Mouse (Mus musculus) bone marrow, adult 2 months (tissue): ENCODE results near the gene Tcf3. TPM values are rescaled to one million over a fixed set of nuclear protein-coding genes. Genes with fewer than 3 reads are reported as not detected.

Experiments used
- H3K27ac ChIP-seq: fragments of 200-500 bp; 2 replicates; pipeline ENCODE4 v1.5.1; 2012; ENCODE audit warnings: low read depth, mild to moderate bottlenecking, control low read depth, inconsistent platforms, low read length; ENCODE audit not compliant: control insufficient read depth, poor library complexity, insufficient read depth
- H3K4me1 ChIP-seq: fragments of 200-500 bp; 2 replicates; pipeline ENCODE4 v1.6.1; 2011; ENCODE audit warnings: low read length; ENCODE audit not compliant: control insufficient read depth, insufficient read depth
- H3K4me3 ChIP-seq: fragments of 200-500 bp; replicated peaks from 2 replicates; pipeline ENCODE3; 2011; ENCODE audit warnings: mild to moderate bottlenecking, low read depth, low read length, control low read depth; ENCODE audit not compliant: control insufficient read depth
- CTCF ChIP-seq: fragments of 200-500 bp; IDR thresholded peaks from 2 replicates; pipeline ENCODE4 v1.5.1; 2011; ENCODE audit warnings: low read length, control low read depth; ENCODE audit not compliant: control insufficient read depth, insufficient read depth
- POLR2A ChIP-seq: fragments of 200-500 bp; IDR thresholded peaks from 2 replicates; pipeline ENCODE4 v1.6.1; 2011; ENCODE audit warnings: low read depth, mild to moderate bottlenecking, control low read depth, low read length, borderline replicate concordance; ENCODE audit not compliant: control insufficient read depth
- WGBS: fragments of 180-500 bp; shearing (Covaris S2); methylation state at CpG from one replicate; pipeline ENCODE4 v1.1.7; 2018; 5-methylcytosine and 5-hydroxymethylcytosine counted together
- polyA plus RNA-seq: library from polyadenylated mRNA; stranded (reverse); fragments of >200 nt; gene quantifications from 2 replicates; pipeline ENCODE4 v1.2.4, GENCODE M21; 2011; ENCODE audit warnings: low replicate concordance; ENCODE audit not compliant: missing spikeins, insufficient read depth, insufficient read length

Gene Tcf3
- 70.7 and 138 TPM in 2 replicates for polyA plus RNA-seq

DNA sequence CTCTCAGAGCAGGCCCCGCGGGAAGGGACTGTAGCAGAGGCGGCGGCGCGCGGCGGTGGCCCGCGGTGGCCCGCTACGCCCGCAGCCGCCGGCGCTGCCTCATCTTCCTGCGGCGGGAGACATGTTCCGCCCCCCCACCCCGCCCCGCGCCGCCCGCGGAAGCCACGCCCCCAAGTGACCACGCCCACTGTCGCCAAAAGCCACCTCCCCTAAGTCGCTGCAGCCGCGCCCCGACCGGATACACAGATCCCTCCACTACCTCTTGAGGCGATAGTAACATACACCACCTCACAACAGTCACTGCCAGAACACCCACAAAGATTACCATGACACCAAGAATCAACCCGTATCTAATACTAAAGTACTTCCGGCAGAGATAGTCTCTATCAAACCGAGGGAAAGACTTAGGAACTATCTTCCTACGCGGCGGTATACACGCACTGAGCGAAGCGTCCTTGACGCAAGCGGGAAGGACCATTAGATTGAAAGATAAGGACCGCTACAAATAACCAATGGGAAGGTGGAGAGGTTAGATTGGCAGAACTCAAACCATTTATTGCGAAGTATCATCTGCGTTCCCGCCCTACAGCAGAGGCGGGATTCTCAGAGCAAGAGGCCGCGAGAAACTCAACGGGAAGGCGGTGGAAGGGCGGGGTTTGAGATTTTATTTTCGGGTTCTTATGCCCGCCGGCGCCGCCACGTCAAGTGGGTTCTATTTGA, at the start of gene Tcf3:
Gene Tcf3 (minus strand): TSS at position 135 of the 720 bp plus-strand sequence.
- H3K27ac ChIP-seq, result peak within 1 kb of the TSS; percentile 82
- peak within 1 kb of the TSS; percentile 90 for H3K4me3 ChIP-seq
- WGBS, result under 1% methylated on average over 61 of the region's 61 CpGs
- TF ChIP-seq POLR2A (peak; percentile 78; the same call in 1 of the 2 replicates), CTCF (no peak)
- peaks cover 5% of the 10 kb centered on the region; the same call in 1 of the 2 replicates for H3K4me1 ChIP-seq

- no peak for TF ChIP-seq CTCF
- no peak for TF ChIP-seq POLR2A
- Histone ChIP-seq H3K4me3 (no peak overlapping the region), H3K4me1 (no peaks in the 10 kb centered on the region; the same call in 1 of the 2 replicates), H3K27ac (no peak overlapping the region)
- 38% methylated on average over 5 of the region's 5 CpGs for WGBS
These were observed 47.6 kb upstream of the Tcf3 start for GRCm38 (mm10) chr10:80481002-80481401.

DNA sequence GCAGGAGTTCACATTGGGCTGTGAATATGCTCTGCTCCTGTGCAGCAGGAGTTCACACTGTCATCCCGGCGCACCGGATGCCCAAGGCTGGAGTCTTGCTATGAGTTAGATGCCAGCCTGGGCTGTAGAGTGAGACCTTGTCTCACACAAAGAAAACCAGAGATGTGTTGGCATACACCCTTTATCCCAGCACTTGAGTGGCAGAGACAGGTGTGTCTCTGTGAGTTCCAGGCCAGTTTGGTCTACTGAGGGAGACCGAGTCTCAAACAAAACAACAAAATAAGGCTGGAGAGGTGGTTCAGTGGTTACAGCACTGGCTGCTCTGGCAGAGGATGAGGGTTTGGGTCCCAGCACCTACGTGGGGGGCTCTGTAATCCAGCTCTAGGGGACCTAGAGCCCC, 45.1 kb upstream of the Tcf3 start:
- TF ChIP-seq POLR2A (no peak), CTCF (no peak)
- Histone ChIP-seq H3K27ac (no peak overlapping the region), H3K4me1 (no peaks in the 10 kb centered on the region; the same call in 1 of the 2 replicates), H3K4me3 (no peak overlapping the region)
- 81% methylated on average over 5 of the region's 5 CpGs for WGBS

- H3K27ac ChIP-seq, result peak overlapping the region; percentile 72
- peak overlapping the region; percentile 79 for H3K4me3 ChIP-seq
- H3K4me1 ChIP-seq, result no peaks in the 10 kb centered on the region; the same call in 1 of the 2 replicates
- under 1% methylated on average over 55 of the region's 58 CpGs for WGBS
- TF ChIP-seq POLR2A (no peak; the same call in 1 of the 2 replicates), CTCF (no peak)
These were observed 42.0 kb upstream of the Tcf3 start for GRCm38 (mm10) chr10:80475290-80475959.

DNA sequence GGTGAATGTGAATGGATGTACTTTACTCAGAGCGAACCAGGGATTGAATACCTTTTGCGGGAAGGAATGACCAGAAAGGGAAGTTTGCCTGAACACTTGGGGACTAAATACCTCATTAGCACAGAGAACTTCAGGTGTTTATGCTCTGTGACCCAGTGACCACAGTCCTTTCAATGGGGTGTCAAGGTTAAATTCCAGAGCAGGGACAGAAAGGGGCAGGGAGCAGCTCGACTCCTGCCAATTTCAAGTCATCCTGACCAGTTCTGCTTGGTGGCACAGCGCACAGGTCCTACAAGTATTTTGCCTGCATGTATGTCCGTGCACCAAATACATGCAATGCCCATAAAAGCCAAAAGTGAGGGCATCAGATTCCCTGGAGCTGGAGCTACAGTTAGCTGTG, 31.6 kb upstream of the Tcf3 start:
- Histone ChIP-seq H3K4me3 (no peak overlapping the region), H3K4me1 (no peaks in the 10 kb centered on the region), H3K27ac (no peak overlapping the region)
- TF ChIP-seq POLR2A (no peak), CTCF (no peak)
- WGBS, result 60% methylated on average over 5 of the region's 5 CpGs

- Histone ChIP-seq H3K4me3 (no peak overlapping the region), H3K27ac (no peak overlapping the region), H3K4me1 (no peaks in the 10 kb centered on the region)
- TF ChIP-seq POLR2A (no peak), CTCF (no peak)
- 12% methylated on average over 19 of the region's 19 CpGs for WGBS
These were observed 31.1 kb upstream of the Tcf3 start for GRCm38 (mm10) chr10:80464381-80465035.

- no peak overlapping the region for H3K27ac ChIP-seq
- 13% methylated on average over 7 of the region's 7 CpGs for WGBS
- TF ChIP-seq CTCF (no peak), POLR2A (no peak)
- no peak overlapping the region for H3K4me3 ChIP-seq
- H3K4me1 ChIP-seq, result no peaks in the 10 kb centered on the region
These were observed 27.9 kb upstream of the Tcf3 start for GRCm38 (mm10) chr10:80461346-80461745.

- Histone ChIP-seq H3K4me1 (no peaks in the 10 kb centered on the region), H3K27ac (no peak overlapping the region), H3K4me3 (no peak overlapping the region)
- TF ChIP-seq POLR2A, result no peak
- TF ChIP-seq CTCF, result no peak
- WGBS, result 54% methylated on average over 4 of the region's 4 CpGs
These were observed 26.9 kb upstream of the Tcf3 start for GRCm38 (mm10) chr10:80460324-80460723.
